In the genomic region with DNA sequence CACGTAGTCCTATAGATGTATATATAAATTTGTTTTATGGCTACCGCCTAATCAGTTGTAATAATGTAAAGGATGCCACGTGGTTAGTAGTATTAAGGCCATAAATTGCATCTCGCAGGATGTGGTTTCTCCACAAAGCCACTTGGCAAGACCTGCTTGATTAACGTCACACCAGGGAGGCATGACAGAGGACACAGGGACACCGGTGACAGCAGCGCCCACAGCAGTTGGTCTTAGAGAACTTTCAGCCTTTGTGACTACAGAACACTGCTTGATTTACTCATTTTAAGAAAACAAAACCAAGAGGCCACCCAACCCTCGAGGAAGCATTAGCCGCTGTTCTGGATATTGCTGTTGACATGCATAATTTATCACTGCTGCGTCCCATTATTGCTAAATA, we compare ENCODE assay signal across 16 mouse cellular contexts.
"Had no signal": no experiment of that assay in that cellular context is flagged by ENCODE, and none has a peak within 500 bp of the region (broad histone marks: within the 10 kb centered on the region; RNA-seq: fewer than 3 reads in every experiment).

No protein-coding gene starts in this region.

- ATAC-seq: hindbrain, embryonic 16.5 days; inflammation-experienced regulatory T-cells, adult 6 months; intestine, embryonic 15.5 days; intestine, postnatal 0 days; liver, embryonic 12.5 days had no signal

- DNase-seq: gastrocnemius, adult 2 months; gastrocnemius, postnatal 10 days; gastrocnemius, postnatal 25 days; heart, adult 2 months; heart, postnatal 14 days; heart, postnatal 36 days; kidney, adult 18-20 months; kidney, adult 8-10 months; kidney, postnatal 10 days; kidney, postnatal 4 days; left cerebral cortex, postnatal 4 days had no signal
